Mouse (Mus musculus) liver, postnatal 0 days (tissue): Measurements from ENCODE around the gene Fat3.

Source experiments
- CTCF ChIP-seq: sonication (generic); IDR thresholded peaks from 2 replicates; pipeline ENCODE4 v1.5.1; 2016; ENCODE audit warnings: antibody characterized with exemption, low read depth
- EP300 ChIP-seq: IDR thresholded peaks from 2 replicates; pipeline ENCODE4 v1.6.1; 2016; ENCODE audit warnings: antibody characterized with exemption, low read depth, mild to moderate bottlenecking

GRCm38 (mm10) chr9:16484765-16485164 is 16.3 kb downstream of the Fat3 start:
- TF ChIP-seq CTCF = no peak
- no peak for TF ChIP-seq EP300
